Mouse (Mus musculus): Measurements from ENCODE around the gene Iqcd. TPM values are rescaled to one million over a fixed set of nuclear protein-coding genes. Genes with fewer than 3 reads are reported as not detected.
A peak's percentile ranks its signal among the peaks of the same experiment; 100 is the strongest.

Iqcd gene
- total and polyA plus RNA-seq, 3 experiments, result 0.14 TPM; not detected in 2

DNA sequence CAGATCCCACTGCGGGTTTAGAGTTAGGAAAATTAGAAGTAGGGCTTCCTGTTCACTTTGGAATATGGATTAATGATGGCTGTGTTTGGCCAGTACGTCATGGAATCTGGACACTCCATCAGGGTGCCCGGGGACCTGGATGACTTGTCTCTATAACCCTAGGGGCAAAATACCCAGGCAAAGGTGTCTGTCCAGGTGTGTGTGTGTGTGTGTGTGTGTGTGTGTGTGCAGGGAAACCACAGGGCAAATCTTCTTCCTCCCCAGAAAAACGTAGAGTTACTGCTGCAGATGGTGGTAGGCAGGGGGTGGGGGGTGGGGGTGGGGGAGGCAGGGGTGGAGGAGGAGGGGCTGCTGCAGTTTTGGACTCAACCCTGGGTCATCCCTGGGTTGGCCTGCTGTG lies 58.5 kb downstream of the Iqcd start:
- no peak for DNase-seq
- no peak overlapping the region for H3K27ac ChIP-seq
- 59% methylated on average over 4 of the region's 4 CpGs for WGBS

GRCm38 (mm10) chr5:120647814-120648491 lies 59.1 kb downstream of the Iqcd start:
- H3K4me1 ChIP-seq (ENCODE audit: control insufficient read depth, insufficient read depth, low read length), result 0 out of 2 replicates have a peak, but pooled peaks cover 1% of the 10 kb centered on the region
- H3K4me3 ChIP-seq, result no peak overlapping the region
- DNase-seq, result no peak
- no peak overlapping the region for H3K9ac ChIP-seq (ENCODE audit: low read depth, low read length)
- intact Hi-C loops (cut with DNase I), result no loop called here
- H3K27ac ChIP-seq, result no peak overlapping the region
- WGBS, result 21% methylated on average over 12 of the region's 12 CpGs
- peaks cover 4% of the 10 kb centered on the region for H3K27me3 ChIP-seq (ENCODE audit: control insufficient read depth, insufficient read depth, low read length)
- no peaks in the 10 kb centered on the region for H3K79me2 ChIP-seq (replicated peaks; ENCODE audit: control insufficient read depth, insufficient read depth, low read length)
- no peaks in the 10 kb centered on the region for H3K36me3 ChIP-seq (ENCODE audit: control insufficient read depth, insufficient read depth, low read length)
- TF ChIP-seq POLR2A (IDR thresholded peaks at IDR 0.05; ENCODE audit: insufficient read depth, low read depth, low read length) (no peak), CTCF (IDR thresholded peaks at IDR 0.05) (no peak), EP300 (IDR thresholded peaks at IDR 0.05; ENCODE audit: insufficient read depth, low read depth, low read length) (no peak)

More for the DNA sequence above, 58.5 kb downstream of the Iqcd start:
- peaks cover 4% of the 10 kb centered on the region for H3K27me3 ChIP-seq (ENCODE audit: control insufficient read depth, insufficient read depth, low read length)
- H3K4me3 ChIP-seq, result no peak overlapping the region
- H3K4me1 ChIP-seq (ENCODE audit: control insufficient read depth, insufficient read depth, low read length), result 0 out of 2 replicates have a peak, but pooled peaks cover 1% of the 10 kb centered on the region
- no peak for TF ChIP-seq EP300 (IDR thresholded peaks at IDR 0.05; ENCODE audit: insufficient read depth, low read depth, low read length)
- no peak for TF ChIP-seq CTCF (IDR thresholded peaks at IDR 0.05)
- no peak for TF ChIP-seq POLR2A (IDR thresholded peaks at IDR 0.05; ENCODE audit: insufficient read depth, low read depth, low read length)
- H3K79me2 ChIP-seq (replicated peaks; ENCODE audit: control insufficient read depth, insufficient read depth, low read length), result no peaks in the 10 kb centered on the region
- no peak overlapping the region for H3K9ac ChIP-seq (ENCODE audit: low read depth, low read length)
- intact Hi-C loops (cut with DNase I), result no loop called here
- no peaks in the 10 kb centered on the region for H3K36me3 ChIP-seq (ENCODE audit: control insufficient read depth, insufficient read depth, low read length)

DNA sequence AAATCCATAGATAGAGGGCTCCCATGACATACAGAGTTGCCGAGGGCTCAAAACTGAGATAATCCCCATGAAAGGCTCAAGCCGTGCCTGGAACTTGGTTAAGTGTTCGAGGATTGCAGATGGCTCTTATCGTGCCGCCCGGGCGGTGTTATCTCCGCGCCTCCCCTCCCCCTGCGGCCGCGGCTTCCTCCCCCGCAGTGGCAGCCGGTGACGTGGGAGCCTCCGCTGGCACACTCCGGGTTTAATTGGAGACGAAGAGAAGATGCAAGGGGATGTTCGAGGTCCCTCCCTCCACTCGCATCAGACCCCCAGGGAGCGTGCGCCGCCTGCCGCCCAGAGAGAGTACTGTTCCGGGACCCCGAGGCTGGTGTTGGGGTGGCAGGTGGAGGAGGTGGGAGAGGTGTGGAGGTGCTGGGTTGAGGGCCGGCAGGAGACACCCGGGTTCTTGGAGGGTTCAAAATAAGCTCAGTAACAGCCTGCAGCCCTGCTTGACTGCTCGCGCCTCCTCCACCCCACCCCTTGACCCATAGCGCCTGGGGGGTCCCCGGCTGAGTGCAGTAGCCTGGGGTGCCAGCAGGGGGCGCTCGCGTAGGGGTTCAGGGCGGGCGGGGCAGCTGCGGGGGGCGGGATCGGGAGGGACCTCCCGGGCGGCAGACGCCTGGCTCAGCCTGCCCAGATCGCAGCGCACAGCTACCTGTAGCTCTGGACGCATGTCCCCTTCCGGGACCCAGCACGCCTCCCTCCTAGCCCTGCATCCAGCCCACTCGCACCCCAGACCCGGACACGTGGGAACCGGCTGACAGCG lies 60.0 kb downstream of the Iqcd start, which contains the start of gene Rasal1:
Rasal1 (plus strand) TSS at position 244 of the 805 bp plus-strand sequence.
- Histone ChIP-seq H3K4me1 (ENCODE audit: control insufficient read depth, insufficient read depth, low read length) (0 out of 2 replicates have a peak, but pooled peaks cover 1% of the 10 kb centered on the region), H3K27ac (no peak within 1 kb of the TSS), H3K36me3 (ENCODE audit: control insufficient read depth, insufficient read depth, low read length) (no peaks in the 10 kb centered on the region), H3K79me2 (replicated peaks; ENCODE audit: control insufficient read depth, insufficient read depth, low read length) (no peaks in the 10 kb centered on the region), H3K27me3 (ENCODE audit: control insufficient read depth, insufficient read depth, low read length) (peaks cover 4% of the 10 kb centered on the region), H3K4me3 (peak within 1 kb of the TSS; percentile 36), H3K9ac (ENCODE audit: low read depth, low read length) (no peak within 1 kb of the TSS)
- intact Hi-C loops (cut with DNase I), result no loop called here
- DNase-seq, result peak; percentile 54 to 56
- TF ChIP-seq POLR2A (IDR thresholded peaks at IDR 0.05; ENCODE audit: insufficient read depth, low read depth, low read length), result no peak
- peak; percentile 66 for TF ChIP-seq CTCF (IDR thresholded peaks at IDR 0.05)
- TF ChIP-seq EP300 (IDR thresholded peaks at IDR 0.05; ENCODE audit: insufficient read depth, low read depth, low read length), result no peak
- under 1% methylated on average over 46 of the region's 53 CpGs for WGBS

- peaks cover 4% of the 10 kb centered on the region for H3K27me3 ChIP-seq (ENCODE audit: control insufficient read depth, insufficient read depth, low read length)
- 7% methylated on average over 21 of the region's 21 CpGs for WGBS
- H3K79me2 ChIP-seq (replicated peaks; ENCODE audit: control insufficient read depth, insufficient read depth, low read length), result no peaks in the 10 kb centered on the region
- intact Hi-C loops (cut with DNase I), result no loop called here
- no peaks in the 10 kb centered on the region for H3K36me3 ChIP-seq (ENCODE audit: control insufficient read depth, insufficient read depth, low read length)
- no peak for DNase-seq
- peak overlapping the region; percentile 36; the same call in 1 of the 2 replicates for H3K4me3 ChIP-seq
- H3K4me1 ChIP-seq (ENCODE audit: control insufficient read depth, insufficient read depth, low read length), result 0 out of 2 replicates have a peak, but pooled peaks cover 1% of the 10 kb centered on the region
- H3K27ac ChIP-seq, result no peak overlapping the region
- no peak overlapping the region for H3K9ac ChIP-seq (ENCODE audit: low read depth, low read length)
- TF ChIP-seq EP300 (IDR thresholded peaks at IDR 0.05; ENCODE audit: insufficient read depth, low read depth, low read length), result no peak
- TF ChIP-seq CTCF (IDR thresholded peaks at IDR 0.05), result no peak
These were observed 60.6 kb downstream of the Iqcd start for GRCm38 (mm10) chr5:120649374-120649933.

DNA sequence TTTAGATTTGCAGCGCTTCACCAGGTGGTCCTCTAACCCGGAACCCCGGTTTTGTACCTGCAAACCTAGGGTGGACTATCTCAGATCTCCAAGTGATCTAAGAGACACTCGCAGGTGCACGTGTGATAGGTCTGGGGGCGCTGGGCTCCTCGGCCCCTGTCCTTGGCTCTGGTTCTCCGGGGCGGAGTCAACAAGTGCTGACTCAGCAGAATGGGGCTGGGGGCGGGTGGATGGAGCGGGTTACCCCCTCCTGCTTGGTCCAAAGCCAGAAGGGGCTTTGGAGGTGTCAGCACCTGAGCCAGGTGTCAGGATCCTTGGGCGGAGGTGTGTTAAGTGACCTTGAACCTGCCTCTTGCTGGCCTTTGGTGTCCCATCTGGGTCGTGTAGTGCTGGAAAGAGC lies 61.1 kb downstream of the Iqcd start:
- no peak for DNase-seq
- no peaks in the 10 kb centered on the region for H3K36me3 ChIP-seq (ENCODE audit: control insufficient read depth, insufficient read depth, low read length)
- 0 out of 2 replicates have a peak, but pooled peaks cover 1% of the 10 kb centered on the region for H3K4me1 ChIP-seq (ENCODE audit: control insufficient read depth, insufficient read depth, low read length)
- no peaks in the 10 kb centered on the region for H3K79me2 ChIP-seq (replicated peaks; ENCODE audit: control insufficient read depth, insufficient read depth, low read length)
- H3K9ac ChIP-seq (ENCODE audit: low read depth, low read length), result no peak overlapping the region
- TF ChIP-seq POLR2A (IDR thresholded peaks at IDR 0.05; ENCODE audit: insufficient read depth, low read depth, low read length) (no peak), EP300 (IDR thresholded peaks at IDR 0.05; ENCODE audit: insufficient read depth, low read depth, low read length) (no peak), CTCF (IDR thresholded peaks at IDR 0.05) (no peak)
- 19% methylated on average over 13 of the region's 13 CpGs for WGBS
- H3K4me3 ChIP-seq, result no peak overlapping the region
- intact Hi-C loops (cut with DNase I), result no loop called here
- peaks cover 4% of the 10 kb centered on the region for H3K27me3 ChIP-seq (ENCODE audit: control insufficient read depth, insufficient read depth, low read length)
- H3K27ac ChIP-seq, result no peak overlapping the region

All from heart, adult 2 months (tissue).